Mouse (Mus musculus) cerebellum, adult 2 months (tissue): ENCODE results near the gene Itsn2.

ENCODE experiments used
- CTCF ChIP-seq: fragments of 200-500 bp; IDR thresholded peaks from 2 replicates; pipeline ENCODE4 v1.5.1; 2011; ENCODE audit warnings: low read depth, mild to moderate bottlenecking, control low read depth, low read length, moderate library complexity, borderline replicate concordance; ENCODE audit not compliant: insufficient read depth
- POLR2A ChIP-seq: fragments of 200-500 bp; IDR thresholded peaks from 2 replicates; pipeline ENCODE4 v1.6.1; 2011; ENCODE audit warnings: low read length, control low read depth, borderline replicate concordance; ENCODE audit not compliant: insufficient read depth

DNA sequence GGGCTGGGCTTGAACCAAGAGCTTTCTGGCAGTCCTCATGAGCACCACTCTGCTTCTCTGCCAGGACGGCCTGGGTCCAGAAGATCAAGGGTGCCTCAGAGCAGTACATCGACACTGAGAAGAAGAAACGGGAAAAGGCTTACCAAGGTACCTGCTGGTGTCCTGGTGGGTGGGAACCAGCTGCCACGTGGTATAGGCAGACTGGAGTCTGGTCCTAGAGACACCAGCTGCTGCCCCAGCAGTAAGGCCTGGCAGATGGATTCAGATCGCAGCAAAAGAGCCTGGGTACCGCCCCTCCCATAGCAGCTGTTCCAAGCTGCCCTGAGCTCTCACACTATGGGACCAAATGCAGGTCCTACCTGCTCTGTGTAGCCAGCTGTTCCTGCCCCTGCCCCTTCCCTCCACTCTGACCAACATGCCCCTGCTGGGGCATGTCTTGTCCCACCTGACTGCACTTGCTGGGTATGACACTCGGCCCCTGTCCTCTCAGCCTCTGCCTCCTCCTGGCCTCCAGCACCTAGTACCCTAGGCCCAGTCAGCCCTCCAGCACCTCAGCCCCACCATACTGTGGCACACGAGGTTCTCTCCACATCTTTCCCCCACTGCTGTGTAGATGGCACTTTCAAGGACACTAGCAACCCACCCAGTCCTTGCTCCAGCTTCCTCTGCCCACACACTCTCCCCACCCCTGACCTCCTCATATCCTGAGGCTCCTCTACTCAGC lies 116.6 kb downstream of the Itsn2 start:
- TF ChIP-seq POLR2A (no peak), CTCF (no peak)
